Mouse (Mus musculus) MEL (cell line): ENCODE results near the gene Mysm1. TPM values are rescaled to one million over a fixed set of nuclear protein-coding genes. Genes with fewer than 3 reads are reported as not detected.

ENCODE experiments used
- DNase-seq: peaks from one replicate; pipeline ENCODE4 v3.0.0; 2011; ENCODE audit warnings: low read depth, low spot score
- H3K27ac ChIP-seq: 2 replicates; pipeline ENCODE4 v1.5.1; 2012; ENCODE audit warnings: low read depth, mild to moderate bottlenecking, control low read depth, low read length, moderate library complexity; ENCODE audit not compliant: control insufficient read depth
- H3K27me3 ChIP-seq, 2 experiments: fragments of 150-350 bp in 1 of 2; sonication (generic) in 1 of 2; 2 replicates each; pipeline ENCODE4 v1.6.1; 2012; ENCODE audit warnings: low read length in 2 of 2, mild to moderate bottlenecking in 2 of 2, improper control_type of control experiment in 1 of 2, moderate library complexity in 1 of 2; ENCODE audit not compliant: insufficient read depth in 2 of 2, control insufficient read depth in 1 of 2
- H3K36me3 ChIP-seq, 2 experiments: 2 replicates each; pipeline ENCODE4 v1.6.1; 2012 to 2014; ENCODE audit warnings: low read length in 2 of 2, improper control_type of control experiment in 1 of 2, inconsistent platforms in 1 of 2, mild to moderate bottlenecking in 1 of 2; ENCODE audit not compliant: insufficient read depth in 2 of 2, control insufficient read depth in 1 of 2
- H3K4me1 ChIP-seq, 2 experiments: fragments of 150-350 bp in 1 of 2; sonication (generic) in 1 of 2; 2 replicates each; pipeline ENCODE4 v1.6.1; 2012; ENCODE audit warnings: low read length in 2 of 2, improper control_type of control experiment in 1 of 2, mild to moderate bottlenecking in 1 of 2; ENCODE audit not compliant: insufficient read depth in 2 of 2, control insufficient read depth in 1 of 2
- H3K4me3 ChIP-seq, 2 experiments: fragments of 150-350 bp in 1 of 2; sonication (generic) in 1 of 2; 2 replicates each; pipeline ENCODE4 v1.5.1; 2012; ENCODE audit warnings: low read depth in 2 of 2, low read length in 2 of 2, mild to moderate bottlenecking in 2 of 2, moderate library complexity in 2 of 2, control low read depth in 1 of 2, improper control_type of control experiment in 1 of 2; ENCODE audit not compliant: control insufficient read depth in 1 of 2, insufficient read depth in 1 of 2
- H3K79me2 ChIP-seq: 2 replicates; pipeline ENCODE4 v1.6.1; 2012; ENCODE audit warnings: mild to moderate bottlenecking, low read length, moderate library complexity; ENCODE audit not compliant: control insufficient read depth, poor library complexity, insufficient read depth
- H3K9ac ChIP-seq: 2 replicates; pipeline ENCODE4 v1.6.1; 2012; ENCODE audit warnings: low read depth, mild to moderate bottlenecking, control low read depth, low read length, moderate library complexity; ENCODE audit not compliant: control insufficient read depth, poor library complexity, severe bottlenecking
- H3K9me3 ChIP-seq: fragments of 150-350 bp; sonication (generic); replicated peaks from 2 replicates; pipeline ENCODE4 v1.6.1; 2012; ENCODE audit warnings: mild to moderate bottlenecking, low read length, improper control_type of control experiment, moderate library complexity; ENCODE audit not compliant: insufficient read depth
- BHLHE40 ChIP-seq: IDR thresholded peaks from 2 replicates; pipeline ENCODE4 v1.6.1; 2012; ENCODE audit warnings: low read depth, mild to moderate bottlenecking, inconsistent platforms, low read length, improper control_type of control experiment, borderline replicate concordance
- CHD2 ChIP-seq: IDR thresholded peaks from 2 replicates; pipeline ENCODE4 v1.6.1; 2011; ENCODE audit warnings: low read length, improper control_type of control experiment
- CTCF ChIP-seq, 3 experiments: IDR thresholded peaks in 2 of 3; conservative IDR thresholded peaks in 1 of 3; 2 replicates each; pipeline ENCODE4 v1.5.1; 2011 to 2012; ENCODE audit warnings: low read length in 3 of 3, low read depth in 2 of 3, mild to moderate bottlenecking in 2 of 3, improper control_type of control experiment in 1 of 3, inconsistent platforms in 1 of 3, mixed read lengths in 1 of 3, moderate library complexity in 1 of 3; ENCODE audit not compliant: control insufficient read depth in 1 of 3, insufficient read depth in 1 of 3, poor library complexity in 1 of 3, severe bottlenecking in 1 of 3
- GABPA ChIP-seq: IDR thresholded peaks from 2 replicates; pipeline ENCODE4 v1.6.1; 2012; ENCODE audit warnings: low read depth, mild to moderate bottlenecking, inconsistent platforms, low read length, improper control_type of control experiment, moderate library complexity
- JUND ChIP-seq: IDR thresholded peaks from 2 replicates; pipeline ENCODE4 v1.6.1; 2011; ENCODE audit warnings: low read depth, mild to moderate bottlenecking, improper control_type of control experiment, low read length
- KAT2A ChIP-seq: conservative IDR thresholded peaks from 2 replicates; pipeline ENCODE4 v1.6.1; 2012; ENCODE audit warnings: low read depth, low read length, improper control_type of control experiment, inconsistent platforms
- MAZ ChIP-seq: IDR thresholded peaks from 2 replicates; pipeline ENCODE4 v1.6.1; 2012; ENCODE audit warnings: low read depth, mild to moderate bottlenecking, inconsistent platforms, low read length, improper control_type of control experiment
- MEF2A ChIP-seq: IDR thresholded peaks from 2 replicates; pipeline ENCODE4 v1.6.1; 2014; ENCODE audit warnings: low read depth, mild to moderate bottlenecking, inconsistent platforms, low read length, improper control_type of control experiment; ENCODE audit not compliant: poor library complexity, insufficient replicate concordance, severe bottlenecking; ENCODE audit errors: extremely low read depth
- MXI1 ChIP-seq: IDR thresholded peaks from 2 replicates; pipeline ENCODE4 v1.6.1; 2011; ENCODE audit warnings: mild to moderate bottlenecking, low read depth, low read length, improper control_type of control experiment
- NELFE ChIP-seq: IDR thresholded peaks from 2 replicates; pipeline ENCODE4 v1.6.1; 2011; ENCODE audit warnings: low read depth, low read length, improper control_type of control experiment
- POLR2AphosphoS2 ChIP-seq: IDR thresholded peaks from 2 replicates; pipeline ENCODE4 v1.6.1; 2011; ENCODE audit warnings: low read length, improper control_type of control experiment
- POLR2AphosphoS5 ChIP-seq: IDR thresholded peaks from 2 replicates; pipeline ENCODE4 v1.6.1; 2012; ENCODE audit warnings: low read depth, borderline replicate concordance, mild to moderate bottlenecking, inconsistent platforms, low read length, moderate library complexity, mixed read lengths
- RAD21 ChIP-seq: IDR thresholded peaks from 2 replicates; pipeline ENCODE4 v1.6.1; 2011; ENCODE audit warnings: mild to moderate bottlenecking, low read depth, low read length, improper control_type of control experiment
- SIN3A ChIP-seq: IDR thresholded peaks from 2 replicates; pipeline ENCODE4 v1.6.1; 2012; ENCODE audit warnings: low read length, improper control_type of control experiment, inconsistent platforms
- SMC3 ChIP-seq: IDR thresholded peaks from 2 replicates; pipeline ENCODE4 v1.6.1; 2011; ENCODE audit warnings: low read depth, low read length, improper control_type of control experiment
- USF2 ChIP-seq, 2 experiments: IDR thresholded peaks; 2 replicates each; pipeline ENCODE4 v1.6.1; 2011 to 2012; ENCODE audit warnings: improper control_type of control experiment in 2 of 2, low read length in 2 of 2, borderline replicate concordance in 1 of 2, inconsistent platforms in 1 of 2, low read depth in 1 of 2, mild to moderate bottlenecking in 1 of 2; ENCODE audit not compliant: insufficient read depth in 1 of 2
- ZKSCAN1 ChIP-seq: IDR thresholded peaks from 2 replicates; pipeline ENCODE4 v1.6.1; 2012; ENCODE audit warnings: low read depth, mild to moderate bottlenecking, inconsistent platforms, low read length, improper control_type of control experiment, moderate library complexity
- polyA plus RNA-seq, 2 experiments: library from polyadenylated mRNA; stranded (reverse) in 1 of 2; unstranded in 1 of 2; fragments of >175 nt in 1 of 2; fragments of >200 nt in 1 of 2; gene quantifications; 2 replicates each; pipeline versions ENCODE4 v1.2.1 to v1.2.4; 2012; ENCODE audit warnings: low replicate concordance in 2 of 2, low read depth in 1 of 2; ENCODE audit not compliant: insufficient read length in 2 of 2, insufficient read depth in 1 of 2, missing spikeins in 1 of 2
- total RNA-seq: library from RNA; depleted of rRNA; stranded (reverse); fragments of 300-350 nt; gene quantifications from 2 replicates; pipeline ENCODE4 v1.2.3, GENCODE M21; 2012

Mysm1 gene
- total and polyA plus RNA-seq, 3 experiments: 10.8 to 14.8 TPM; not detected in 1

DNA sequence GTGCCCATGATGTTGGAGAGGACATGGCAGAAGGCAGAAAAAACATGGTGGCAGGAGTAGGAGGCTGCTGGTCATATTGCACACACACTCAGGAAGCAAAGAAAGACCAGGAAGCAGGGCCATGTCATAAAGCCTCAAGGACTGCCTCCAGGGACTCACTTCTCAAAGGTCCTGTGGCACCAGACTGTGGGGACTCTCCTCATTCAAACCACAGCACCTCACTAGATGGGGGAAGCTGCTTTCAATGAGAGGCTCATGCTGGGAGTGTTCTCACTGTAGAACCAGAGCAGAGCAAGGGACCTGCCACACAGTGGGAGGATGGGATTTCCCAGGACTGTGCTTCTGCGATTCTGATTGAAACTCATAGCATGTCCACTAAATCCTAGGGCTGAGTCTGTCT lies 21.2 kb upstream of the Mysm1 start:
- Histone ChIP-seq H3K4me3 (no peak overlapping the region), H3K4me1 (no peaks in the 10 kb centered on the region), H3K27me3 (no peaks in the 10 kb centered on the region)
- no peak for TF ChIP-seq GABPA
- no peak for TF ChIP-seq CHD2
- no peak for TF ChIP-seq BHLHE40
- no peak for TF ChIP-seq ZKSCAN1
- TF ChIP-seq MXI1: no peak
- TF ChIP-seq KAT2A: no peak
- TF ChIP-seq USF2 (IDR thresholded peaks at IDR 0.05; ENCODE audit: borderline replicate concordance in 1 of 2, insufficient read depth in 1 of 2, low read depth in 1 of 2, low read length in 2 of 2): no peak
- no peak for TF ChIP-seq POLR2AphosphoS2
- no peak for TF ChIP-seq JUND
- TF ChIP-seq, all 39 proteins: peak for 0
- Histone ChIP-seq H3K27ac (no peak overlapping the region), H3K9me3 (no peaks in the 10 kb centered on the region), H3K9ac (no peak overlapping the region), H3K36me3 (no peaks in the 10 kb centered on the region), H3K79me2 (no peaks in the 10 kb centered on the region)
- DNase-seq: no peak

DNA sequence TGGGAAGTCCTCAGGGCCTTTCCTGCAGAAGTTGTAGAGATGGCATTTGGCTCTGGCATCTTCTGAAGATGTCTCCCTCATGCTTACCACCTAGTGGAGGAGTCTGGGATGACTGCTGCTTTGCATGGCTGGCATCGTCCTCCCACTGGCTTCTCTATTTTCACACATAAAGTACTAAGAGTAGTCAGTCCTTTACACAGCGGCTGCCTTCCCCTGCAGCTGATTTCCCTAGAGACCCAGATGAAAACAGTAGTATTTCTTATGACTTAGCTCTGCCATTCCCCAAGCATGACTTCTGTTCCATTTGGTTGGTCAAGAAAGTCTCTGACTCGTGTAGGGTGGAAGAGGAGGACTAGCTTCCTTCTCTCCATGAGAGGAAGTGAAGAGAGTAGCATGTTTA lies 20.3 kb upstream of the Mysm1 start:
- TF ChIP-seq RAD21 (no peak; the same call in 1 of the 2 replicates), SMC3 (peak; percentile 18; the same call in 1 of the 2 replicates), CTCF (IDR thresholded peaks at IDR 0.05 in 2 of 3, conservative IDR thresholded peaks at IDR 0.05 in 1 of 3; ENCODE audit: control insufficient read depth in 1 of 3, insufficient read depth in 1 of 3, low read depth in 2 of 3, low read length in 3 of 3, poor library complexity in 1 of 3, severe bottlenecking in 1 of 3) (peak in 2 of 3 experiments; percentile 12 to 23; a peak in 2 of 6 replicates)
- Histone ChIP-seq H3K9ac (no peak overlapping the region), H3K9me3 (no peaks in the 10 kb centered on the region), H3K4me1 (no peaks in the 10 kb centered on the region), H3K4me3 (no peak overlapping the region), H3K79me2 (no peaks in the 10 kb centered on the region), H3K27ac (no peak overlapping the region), H3K36me3 (no peaks in the 10 kb centered on the region), H3K27me3 (no peaks in the 10 kb centered on the region)
- peak; percentile 15 for DNase-seq

DNA sequence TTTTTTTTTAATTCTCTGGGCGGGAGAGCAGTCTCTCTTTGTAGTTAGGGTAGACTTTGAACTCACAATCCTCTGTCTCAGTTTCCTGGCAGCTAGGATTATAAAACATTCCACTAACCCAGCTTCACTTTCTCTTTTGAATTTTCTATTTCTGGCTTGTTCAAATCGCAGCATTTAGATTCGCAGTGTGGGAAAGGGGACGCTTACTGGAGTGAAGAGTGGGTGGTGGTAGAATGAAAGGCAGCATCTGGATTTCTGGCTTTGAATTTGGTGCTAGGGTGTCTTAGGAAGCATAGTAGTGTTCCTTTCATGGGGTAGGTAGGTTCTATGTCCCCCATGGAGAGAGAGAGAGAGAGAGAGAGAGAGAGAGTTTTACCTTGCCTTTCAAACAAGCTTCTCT lies 17.0 kb upstream of the Mysm1 start:
- Histone ChIP-seq H3K4me1 (no peaks in the 10 kb centered on the region), H3K36me3 (no peaks in the 10 kb centered on the region), H3K27me3 (no peaks in the 10 kb centered on the region), H3K4me3 (no peak overlapping the region), H3K79me2 (no peaks in the 10 kb centered on the region), H3K9ac (no peak overlapping the region), H3K27ac (no peak overlapping the region), H3K9me3 (no peaks in the 10 kb centered on the region)
- no peak for TF ChIP-seq POLR2AphosphoS5
- TF ChIP-seq USF2 (IDR thresholded peaks at IDR 0.05; ENCODE audit: borderline replicate concordance in 1 of 2, insufficient read depth in 1 of 2, low read depth in 1 of 2, low read length in 2 of 2): no peak
- TF ChIP-seq MEF2A: no peak
- no peak for TF ChIP-seq MAZ
- no peak for TF ChIP-seq NELFE
- TF ChIP-seq SIN3A: no peak
- no peak for DNase-seq
